Mouse (Mus musculus) embryonic facial prominence, embryonic 14.5 days (tissue): ENCODE measurements at regions not wholly inside any gene's neighbourhood (a gene's known extent, or its start where the extent isn't known, plus 50 kb on each side); places are given as distances from the start of the nearest gene placed in this dataset.
A peak's percentile ranks its signal among the peaks of the same experiment; 100 is the strongest.
"Not testable (repeated sequence)": the region's sequence is repeated elsewhere in the genome, so short reads cannot be mapped to it uniquely, and the experiment has no call there.

Experiments
- ATAC-seq: fragments of 200-750 bp; cut with Nextera tagmentation; 2 replicates; pipeline ENCODE4 v1.8.0; 2017; ENCODE audit warnings: low read depth, moderate number of reproducible peaks, moderate TSS enrichment
- DNase-seq: peaks from one replicate; pipeline ENCODE4 v3.0.0-alpha.2; 2015; ENCODE audit warnings: low spot score
- H3K27ac ChIP-seq: fragments of 300-500 bp; sonication (generic); replicated peaks from 2 replicates; pipeline ENCODE4 v1.5.1; 2014; ENCODE audit warnings: low read depth, mild to moderate bottlenecking, low read length, moderate library complexity
- H3K27me3 ChIP-seq: fragments of 300-500 bp; sonication (generic); replicated peaks from 2 replicates; pipeline ENCODE4 v1.6.1; 2014; ENCODE audit warnings: low read length; ENCODE audit not compliant: control insufficient read depth, insufficient read depth
- H3K36me3 ChIP-seq: fragments of 300-500 bp; sonication (generic); 2 replicates; pipeline ENCODE4 v1.6.1; 2014; ENCODE audit warnings: low read length, mixed read lengths; ENCODE audit not compliant: control insufficient read depth, insufficient read depth
- H3K4me1 ChIP-seq: fragments of 300-500 bp; sonication (generic); 2 replicates; pipeline ENCODE4 v1.6.1; 2014; ENCODE audit warnings: antibody characterized with exemption, low read length; ENCODE audit not compliant: control insufficient read depth, insufficient read depth
- H3K4me2 ChIP-seq: fragments of 300-500 bp; sonication (generic); 2 replicates; pipeline ENCODE4 v1.6.1; 2014; ENCODE audit warnings: low read depth, mild to moderate bottlenecking, low read length, moderate library complexity, mixed read lengths
- H3K4me3 ChIP-seq: fragments of 300-500 bp; sonication (generic); 2 replicates; pipeline ENCODE4 v1.5.1; 2014; ENCODE audit warnings: low read depth, mild to moderate bottlenecking, low read length
- H3K9ac ChIP-seq: fragments of 300-500 bp; sonication (generic); 2 replicates; pipeline ENCODE4 v1.6.1; 2014; ENCODE audit warnings: low read depth, mild to moderate bottlenecking, low read length, moderate library complexity, mixed read lengths
- H3K9me3 ChIP-seq: fragments of 300-500 bp; sonication (generic); 2 replicates; pipeline ENCODE4 v1.6.1; 2016; ENCODE audit warnings: low read length; ENCODE audit not compliant: control insufficient read depth
- WGBS: fragments of 180-500 bp; shearing (Covaris S2); extraction: QIAGEN DNeasy Blood & Tissue Kit; methylation state at CpG from one replicate; pipeline ENCODE4 v1.1.7; 2014; 5-methylcytosine and 5-hydroxymethylcytosine counted together

DNA sequence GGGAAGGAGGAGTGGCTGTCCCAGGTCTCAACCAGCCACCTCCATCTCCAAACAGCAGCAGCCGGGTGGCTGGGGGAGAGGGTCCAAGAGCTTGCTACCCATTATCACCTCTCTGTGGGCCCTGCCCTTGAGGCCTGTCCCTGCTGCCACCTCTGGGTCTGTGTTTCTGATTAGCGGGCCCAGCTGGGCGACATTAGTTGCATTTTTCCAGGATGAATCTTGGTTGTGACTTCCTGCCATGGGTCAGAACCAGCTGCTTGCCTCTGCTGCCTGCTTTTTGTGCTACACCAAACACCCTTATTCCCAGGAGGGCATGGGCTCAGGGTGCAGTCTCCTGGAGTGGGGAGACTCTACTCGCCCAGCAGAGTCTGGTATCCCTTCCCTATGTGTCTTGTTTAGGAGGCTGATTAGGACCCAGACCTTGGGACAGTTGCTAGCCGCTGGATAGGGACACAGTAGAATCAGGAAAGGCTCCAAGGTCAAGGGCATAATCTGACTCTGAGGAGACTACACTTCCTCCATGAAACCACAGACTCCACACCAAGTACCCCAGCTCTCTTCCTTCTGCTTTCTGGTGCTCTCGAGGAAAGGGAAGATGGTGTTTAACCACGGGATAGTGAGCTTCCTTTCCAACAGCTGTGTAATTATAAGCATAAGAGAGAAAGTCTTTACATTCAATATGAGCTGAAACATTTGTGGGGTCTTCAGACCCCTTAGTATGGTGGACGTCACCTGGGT lies 278.4 kb downstream of the Cyp26b1 start:
- DNase-seq, result no peak
- Histone ChIP-seq H3K27me3 (no peaks in the 10 kb centered on the region), H3K4me1 (peaks cover 43% of the 10 kb centered on the region)

GRCm38 (mm10) chr6:84313797-84314196 lies 279.9 kb downstream of the Cyp26b1 start:
- H3K27me3 ChIP-seq, result no peaks in the 10 kb centered on the region
- H3K36me3 ChIP-seq, result no peaks in the 10 kb centered on the region
- DNase-seq, result peak; percentile 15
- ATAC-seq, result no peak
- WGBS, result 25% methylated on average over 4 of the region's 4 CpGs
- peaks cover 35% of the 10 kb centered on the region for H3K4me1 ChIP-seq
- H3K9me3 ChIP-seq, result no peaks in the 10 kb centered on the region
- no peak overlapping the region for H3K9ac ChIP-seq
- H3K27ac ChIP-seq, result no peak overlapping the region
- H3K4me2 ChIP-seq, result no peak overlapping the region
- H3K4me3 ChIP-seq, result no peak overlapping the region

More for the DNA sequence above, 278.4 kb downstream of the Cyp26b1 start:
- WGBS, result 63% methylated on average over 7 of the region's 8 CpGs
- ATAC-seq, result no peak
- Histone ChIP-seq H3K36me3 (no peaks in the 10 kb centered on the region), H3K4me2 (no peak overlapping the region), H3K27ac (no peak overlapping the region), H3K9me3 (no peaks in the 10 kb centered on the region), H3K4me3 (no peak overlapping the region), H3K9ac (no peak overlapping the region)

- WGBS, result 49% methylated on average over 9 of the region's 9 CpGs
- Histone ChIP-seq H3K9ac (no peak overlapping the region), H3K4me2 (no peak overlapping the region), H3K27ac (no peak overlapping the region), H3K36me3 (no peaks in the 10 kb centered on the region), H3K9me3 (no peaks in the 10 kb centered on the region), H3K4me1 (peaks cover 28% of the 10 kb centered on the region), H3K4me3 (no peak overlapping the region), H3K27me3 (no peaks in the 10 kb centered on the region)
- DNase-seq (peak; percentile 18), ATAC-seq (no peak)
Observed at GRCm38 (mm10) chr6:84310635-84311241, 283.0 kb downstream of the Cyp26b1 start.

GRCm38 (mm10) chr6:84307556-84307955 lies 286.2 kb downstream of the Cyp26b1 start:
- H3K4me2 ChIP-seq, result no peak overlapping the region
- H3K27me3 ChIP-seq, result no peaks in the 10 kb centered on the region
- no peak for DNase-seq
- no peak overlapping the region for H3K27ac ChIP-seq
- peaks cover 13% of the 10 kb centered on the region; the same call in 1 of the 2 replicates for H3K4me1 ChIP-seq
- H3K36me3 ChIP-seq, result no peaks in the 10 kb centered on the region
- no peak overlapping the region for H3K9ac ChIP-seq
- no peak for ATAC-seq
- no peak overlapping the region for H3K4me3 ChIP-seq
- WGBS, result 71% methylated on average over 3 of the region's 3 CpGs
- H3K9me3 ChIP-seq, result no peaks in the 10 kb centered on the region

DNA sequence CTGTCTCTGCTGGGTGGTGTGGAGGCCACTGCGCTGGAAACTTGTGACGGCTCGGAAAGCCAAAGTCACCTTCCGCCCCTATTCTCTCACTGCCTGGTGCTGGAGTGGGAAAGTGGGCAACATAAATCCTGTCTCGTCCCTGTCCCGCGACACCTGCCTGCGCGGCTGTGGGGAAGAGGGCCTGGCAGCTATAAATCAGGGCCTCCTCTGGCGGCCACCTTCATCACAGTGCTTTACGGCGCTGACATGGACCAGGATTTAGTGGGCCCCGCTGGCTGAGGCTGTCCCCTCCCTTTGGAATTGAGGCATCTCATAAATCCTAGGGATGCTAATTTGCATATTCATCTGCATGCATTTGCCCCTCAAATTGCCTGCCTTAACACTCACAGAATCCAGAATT lies 287.1 kb downstream of the Cyp26b1 start:
- no peak overlapping the region for H3K27ac ChIP-seq
- no peaks in the 10 kb centered on the region for H3K36me3 ChIP-seq
- no peak overlapping the region for H3K9ac ChIP-seq
- ATAC-seq (no peak), DNase-seq (no peak)
- H3K4me2 ChIP-seq, result no peak overlapping the region
- H3K4me1 ChIP-seq, result peaks cover 13% of the 10 kb centered on the region; the same call in 1 of the 2 replicates
- H3K27me3 ChIP-seq, result no peaks in the 10 kb centered on the region
- no peaks in the 10 kb centered on the region for H3K9me3 ChIP-seq
- H3K4me3 ChIP-seq, result no peak overlapping the region
- 88% methylated on average over 13 of the region's 13 CpGs for WGBS

DNA sequence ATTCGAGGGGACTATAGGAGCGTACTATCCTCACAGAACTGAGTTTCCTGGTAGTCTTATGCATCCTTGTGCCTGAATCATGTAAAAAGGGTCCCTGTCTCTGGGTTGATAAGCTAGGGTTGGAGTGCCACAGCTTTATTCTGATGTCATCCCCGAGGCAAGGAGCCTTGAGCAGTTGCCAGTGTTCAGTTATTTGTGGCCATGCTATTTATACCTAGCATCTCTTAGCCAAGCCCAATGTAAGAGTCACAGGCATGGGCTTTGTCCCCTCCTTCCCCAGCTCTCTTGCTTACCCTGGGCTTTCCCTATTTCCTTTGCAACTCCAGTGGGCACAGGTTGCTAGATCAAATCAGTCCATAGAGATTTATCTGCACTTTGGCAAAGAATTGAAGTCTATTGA lies 288.6 kb downstream of the Cyp26b1 start:
- no peak for ATAC-seq
- DNase-seq, result no peak
- WGBS, result 80% methylated on average over 3 of the region's 3 CpGs
- H3K27me3 ChIP-seq, result no peaks in the 10 kb centered on the region
- no peak overlapping the region for H3K27ac ChIP-seq
- no peak overlapping the region for H3K4me3 ChIP-seq
- H3K36me3 ChIP-seq, result no peaks in the 10 kb centered on the region
- H3K9me3 ChIP-seq, result no peaks in the 10 kb centered on the region
- H3K4me1 ChIP-seq, result no peaks in the 10 kb centered on the region
- no peak overlapping the region for H3K4me2 ChIP-seq
- H3K9ac ChIP-seq, result no peak overlapping the region

DNA sequence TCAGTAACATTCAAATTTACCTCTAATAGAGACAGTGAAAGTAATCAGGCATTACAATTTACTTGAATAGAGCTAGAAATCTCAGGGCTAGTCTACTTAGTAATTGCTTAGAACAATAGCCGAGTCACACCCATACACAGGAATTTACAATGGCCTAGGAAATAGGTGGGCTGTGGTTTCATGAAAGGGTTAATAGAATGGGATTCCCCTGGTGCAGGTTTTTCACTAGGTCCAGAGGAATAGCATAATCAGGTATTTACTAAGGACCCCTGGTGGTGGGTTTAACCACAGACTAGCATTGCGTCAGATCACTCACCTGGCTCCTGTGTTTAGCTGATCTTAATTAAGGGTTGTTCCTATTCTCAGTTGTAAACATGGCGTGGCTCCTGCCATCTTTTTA lies 290.8 kb downstream of the Cyp26b1 start:
- H3K9me3 ChIP-seq, H3K4me2 ChIP-seq, ATAC-seq, H3K36me3 ChIP-seq, H3K27ac ChIP-seq, H3K4me3 ChIP-seq, H3K9ac ChIP-seq, H3K4me1 ChIP-seq, H3K27me3 ChIP-seq, DNase-seq: not testable (repeated sequence)
- WGBS, result 82% methylated on average over 3 of the region's 3 CpGs

GRCm38 (mm10) chr6:84299936-84300335 lies 291.5 kb downstream of the Dysf start:
- Histone ChIP-seq H3K4me1 (no peaks in the 10 kb centered on the region), H3K27me3 (no peaks in the 10 kb centered on the region), H3K9ac (no peak overlapping the region), H3K36me3 (no peaks in the 10 kb centered on the region), H3K4me2 (no peak overlapping the region), H3K4me3 (no peak overlapping the region), H3K9me3 (no peaks in the 10 kb centered on the region), H3K27ac (no peak overlapping the region)
- no peak for ATAC-seq
- DNase-seq, result no peak
- 74% methylated on average over 2 of the region's 2 CpGs for WGBS

- H3K36me3 ChIP-seq, result no peaks in the 10 kb centered on the region
- ATAC-seq (no peak), DNase-seq (no peak)
- no peaks in the 10 kb centered on the region for H3K27me3 ChIP-seq
- H3K4me1 ChIP-seq, result no peaks in the 10 kb centered on the region
- H3K27ac ChIP-seq, result no peak overlapping the region
- no peak overlapping the region for H3K4me2 ChIP-seq
- H3K9ac ChIP-seq, result no peak overlapping the region
- no peak overlapping the region for H3K4me3 ChIP-seq
- no peaks in the 10 kb centered on the region for H3K9me3 ChIP-seq
Observed at GRCm38 (mm10) chr6:84299146-84299545, 290.8 kb downstream of the Dysf start.
